Mouse (Mus musculus) urinary bladder, adult 18-20 months (tissue): ENCODE measurements around the gene Tnfrsf1a.

ENCODE experiments used
- DNase-seq, 2 experiments: peaks; one replicate each; pipeline ENCODE4 v3.0.0; 2022; ENCODE audit warnings: low spot score in 2 of 2, mixed read lengths in 2 of 2

Tnfrsf1a gene

GRCm38 (mm10) chr6:125382024-125382423, 32.9 kb downstream of the Tnfrsf1a start:
- no peak for DNase-seq

GRCm38 (mm10) chr6:125385066-125385974, 36.2 kb downstream of the Tnfrsf1a start:
- no peak for DNase-seq

- no peak for DNase-seq
Measured at GRCm38 (mm10) chr6:125386080-125386479, 36.9 kb downstream of the Tnfrsf1a start.

GRCm38 (mm10) chr6:125389853-125390252, 40.7 kb downstream of the Tnfrsf1a start:
- no peak for DNase-seq

- DNase-seq, result no peak
Measured at GRCm38 (mm10) chr6:125405461-125406382, 56.6 kb downstream of the Tnfrsf1a start.

GRCm38 (mm10) chr6:125407224-125407623, 58.1 kb downstream of the Tnfrsf1a start:
- DNase-seq, result no peak

GRCm38 (mm10) chr6:125407657-125408056, 58.5 kb downstream of the Tnfrsf1a start:
- DNase-seq, result no peak

GRCm38 (mm10) chr6:125410551-125410950, 61.4 kb downstream of the Tnfrsf1a start:
- no peak for DNase-seq

- DNase-seq, result peak in 1 of 2 experiments; percentile 62
Measured at GRCm38 (mm10) chr6:125410995-125411547, 61.9 kb downstream of the Tnfrsf1a start.

- DNase-seq, result no peak
Measured at GRCm38 (mm10) chr6:125411661-125412060, 62.5 kb downstream of the Tnfrsf1a start.
